13 mouse cellular contexts compared by ENCODE assay signal in genomic region chr1:78853094-78853445, GRCm38 (mm10). TPM values are rescaled to one million over a fixed set of nuclear protein-coding genes. Genes with fewer than 3 reads are reported as not detected.
DNase-seq lines count a peak whose midpoint lies in the region; ATAC-seq lines count a peak whose summit lies in the region.
"Had no signal": no experiment of that assay in that cellular context is flagged by ENCODE, and none has a peak within 500 bp of the region (broad histone marks: within the 10 kb centered on the region; RNA-seq: fewer than 3 reads in every experiment).

No protein-coding gene starts in this region.

- no peak overlapping the region for H3K27ac ChIP-seq in neural tube, embryonic 11.5 days (ENCODE audit: low read depth, low read length)
- peak overlapping the region; percentile 72 for H3K27ac ChIP-seq in hindbrain, embryonic 14.5 days
- peak overlapping the region; percentile 31 for H3K27ac ChIP-seq in midbrain, embryonic 15.5 days
- no peak overlapping the region for H3K27ac ChIP-seq in intestine, embryonic 16.5 days (ENCODE audit: low read length)

- ATAC-seq in neural tube, embryonic 11.5 days (ENCODE audit: insufficient read depth, low FRiP score, low TSS enrichment) = peak; percentile 52
- peak; percentile 61 for ATAC-seq in hindbrain, embryonic 14.5 days (ENCODE audit: low FRiP score)
- ATAC-seq in midbrain, embryonic 15.5 days (replicated peaks) = peak; percentile 68
- no peak for ATAC-seq in intestine, embryonic 16.5 days

- no peaks in the 10 kb centered on the region for H3K36me3 ChIP-seq in neural tube, embryonic 11.5 days (ENCODE audit: control insufficient read depth, insufficient read depth, low read length)
- H3K36me3 ChIP-seq in hindbrain, embryonic 14.5 days (replicated peaks; ENCODE audit: control insufficient read depth, insufficient read depth) = no peaks in the 10 kb centered on the region
- H3K36me3 ChIP-seq in midbrain, embryonic 15.5 days (replicated peaks) = no peaks in the 10 kb centered on the region
- H3K36me3 ChIP-seq in intestine, embryonic 16.5 days (ENCODE audit: control insufficient read depth, insufficient read depth, low read length) = no peaks in the 10 kb centered on the region
- H3K36me3 ChIP-seq: heart, embryonic 12.5 days had no signal

- no peaks in the 10 kb centered on the region for H3K27me3 ChIP-seq in neural tube, embryonic 11.5 days (ENCODE audit: control insufficient read depth, insufficient read depth, low read length)
- H3K27me3 ChIP-seq in hindbrain, embryonic 14.5 days (ENCODE audit: control insufficient read depth, insufficient read depth, low read length) = no peaks in the 10 kb centered on the region
- H3K27me3 ChIP-seq in midbrain, embryonic 15.5 days (replicated peaks) = no peaks in the 10 kb centered on the region
- no peaks in the 10 kb centered on the region for H3K27me3 ChIP-seq in intestine, embryonic 16.5 days (replicated peaks; ENCODE audit: control insufficient read depth, insufficient read depth, low read length)
- H3K27me3 ChIP-seq: heart, embryonic 12.5 days had no signal

- DNase-seq in neural tube, embryonic 11.5 days (ENCODE audit: low spot score) = no peak
- DNase-seq in neural tube, embryonic 10.5 days (ENCODE audit: extremely low spot score, low spot score) = no peak
- no peak for DNase-seq in hindbrain, embryonic 14.5 days (ENCODE audit: low spot score)
- no peak for DNase-seq in heart, adult 11 months
- no peak for DNase-seq in spleen, adult 12 weeks (ENCODE audit: low spot score)
- DNase-seq in right cerebral cortex, adult 18-20 months = no peak
- DNase-seq: gastrocnemius, postnatal 36 days; kidney, adult 8-10 months; liver; thymus, adult 2 months had no signal

- WGBS in neural tube, embryonic 11.5 days = 81% methylated on average over 3 of the region's 3 CpGs
- WGBS in hindbrain, embryonic 14.5 days = 56% methylated on average over 3 of the region's 3 CpGs
- WGBS in midbrain, embryonic 15.5 days = 72% methylated on average over 3 of the region's 3 CpGs
- WGBS in intestine, embryonic 16.5 days = 88% methylated on average over 3 of the region's 3 CpGs

- H3K9me3 ChIP-seq in neural tube, embryonic 11.5 days (ENCODE audit: control insufficient read depth, low read length) = no peaks in the 10 kb centered on the region
- H3K9me3 ChIP-seq in hindbrain, embryonic 14.5 days (ENCODE audit: control insufficient read depth, low read length) = no peaks in the 10 kb centered on the region
- H3K9me3 ChIP-seq in midbrain, embryonic 15.5 days = no peaks in the 10 kb centered on the region
- H3K9me3 ChIP-seq in intestine, embryonic 16.5 days (ENCODE audit: control insufficient read depth, low read length) = no peaks in the 10 kb centered on the region

- H3K9ac ChIP-seq in neural tube, embryonic 11.5 days (ENCODE audit: low read length) = no peak overlapping the region
- no peak overlapping the region for H3K9ac ChIP-seq in hindbrain, embryonic 14.5 days
- H3K9ac ChIP-seq in midbrain, embryonic 15.5 days = no peak overlapping the region
- no peak overlapping the region for H3K9ac ChIP-seq in intestine, embryonic 16.5 days (ENCODE audit: low read depth, low read length)
- H3K9ac ChIP-seq: heart, embryonic 12.5 days had no signal

- no peaks in the 10 kb centered on the region; the same call in 1 of the 2 replicates for H3K4me1 ChIP-seq in neural tube, embryonic 11.5 days (ENCODE audit: control insufficient read depth, insufficient read depth, low read length)
- peaks cover 3% of the 10 kb centered on the region; the same call in 1 of the 2 replicates for H3K4me1 ChIP-seq in hindbrain, embryonic 14.5 days (replicated peaks; ENCODE audit: control insufficient read depth, insufficient read depth, low read length)
- peaks cover 9% of the 10 kb centered on the region for H3K4me1 ChIP-seq in midbrain, embryonic 15.5 days
- H3K4me1 ChIP-seq in intestine, embryonic 16.5 days (ENCODE audit: control insufficient read depth, insufficient read depth, low read length) = no peaks in the 10 kb centered on the region

- no peak overlapping the region for H3K4me2 ChIP-seq in neural tube, embryonic 11.5 days (ENCODE audit: low read depth)
- peak overlapping the region; percentile 4 for H3K4me2 ChIP-seq in hindbrain, embryonic 14.5 days (replicated peaks)
- no peak overlapping the region for H3K4me2 ChIP-seq in midbrain, embryonic 15.5 days
- no peak overlapping the region for H3K4me2 ChIP-seq in intestine, embryonic 16.5 days (ENCODE audit: low read depth, low read length)
- H3K4me2 ChIP-seq: heart, embryonic 12.5 days had no signal

- no peak overlapping the region for H3K4me3 ChIP-seq in neural tube, embryonic 11.5 days (ENCODE audit: low read depth, low read length)
- H3K4me3 ChIP-seq in hindbrain, embryonic 14.5 days (replicated peaks; ENCODE audit: low read length) = no peak overlapping the region
- H3K4me3 ChIP-seq in midbrain, embryonic 15.5 days = no peak overlapping the region
- no peak overlapping the region for H3K4me3 ChIP-seq in intestine, embryonic 16.5 days (ENCODE audit: low read length)
- H3K4me3 ChIP-seq: heart, embryonic 12.5 days had no signal

RNA-seq across cellular contexts. Expression of gene Kcne4, which starts 36.5 kb away (rescaled TPM):
- polyA plus RNA-seq in neural tube, embryonic 11.5 days (2014; fragmentation: Nextera tagmentation; extraction: Ambion mirVana) = 2.7 and 4.4 TPM in 2 replicates
- polyA plus RNA-seq in hindbrain, embryonic 14.5 days (2014; fragmentation: Nextera tagmentation; extraction: Ambion mirVana) = 1.1 and 1.7 TPM in 2 replicates
- polyA plus RNA-seq in midbrain, embryonic 15.5 days (2015; fragmentation: Nextera tagmentation; extraction: Ambion mirVana) = 1.6 and 1.9 TPM in 2 replicates
- polyA plus RNA-seq in intestine, embryonic 16.5 days (2015; fragmentation: Nextera tagmentation; extraction: Ambion mirVana) = 5.6 and 6.0 TPM in 2 replicates

Comparison
In these comparisons a context has a peak if more than half of its experiments do, and no peak if none do; other contexts are left out.
1. H3K27ac ChIP-seq: peak in hindbrain, embryonic 14.5 days (single experiment) and midbrain, embryonic 15.5 days (single experiment); none in neural tube, embryonic 11.5 days (single experiment) and intestine, embryonic 16.5 days (single experiment).